Mouse (Mus musculus) heart, postnatal 0 days (tissue): ENCODE results near the gene Mul1. TPM values are rescaled to one million over a fixed set of nuclear protein-coding genes. Genes with fewer than 3 reads are reported as not detected.

Experiments
- ATAC-seq: fragments of 200-750 bp; cut with Nextera tagmentation; 2 replicates; pipeline ENCODE4 v1.8.0; 2017; ENCODE audit warnings: low read depth, moderate number of reproducible peaks, moderate library complexity; ENCODE audit not compliant: insufficient read depth
- DNase-seq: peaks from one replicate; pipeline ENCODE4 v3.0.0-alpha.2; 2016; ENCODE audit warnings: low spot score
- H3K27ac ChIP-seq: fragments of 300-500 bp; sonication (generic); 2 replicates; pipeline ENCODE4 v1.5.1; 2014; ENCODE audit warnings: low read depth, mild to moderate bottlenecking
- H3K27me3 ChIP-seq: fragments of 300-500 bp; sonication (generic); 2 replicates; pipeline ENCODE4 v1.6.1; 2014; ENCODE audit warnings: low read length, mixed read lengths; ENCODE audit not compliant: control insufficient read depth, insufficient read depth
- H3K36me3 ChIP-seq: fragments of 300-500 bp; sonication (generic); replicated peaks from 2 replicates; pipeline ENCODE4 v1.6.1; 2014; ENCODE audit warnings: low read length, mixed read lengths; ENCODE audit not compliant: control insufficient read depth, insufficient read depth
- H3K4me1 ChIP-seq: fragments of 300-500 bp; sonication (generic); 2 replicates; pipeline ENCODE4 v1.6.1; 2014; ENCODE audit warnings: antibody characterized with exemption; ENCODE audit not compliant: control insufficient read depth, insufficient read depth
- H3K4me2 ChIP-seq: fragments of 300-500 bp; sonication (generic); 2 replicates; pipeline ENCODE4 v1.6.1; 2014; ENCODE audit warnings: low read depth, mild to moderate bottlenecking, low read length, moderate library complexity
- H3K4me3 ChIP-seq: fragments of 300-500 bp; sonication (generic); 2 replicates; pipeline ENCODE4 v1.5.1; 2014; ENCODE audit warnings: low read depth, low read length
- H3K9ac ChIP-seq: fragments of 300-500 bp; sonication (generic); replicated peaks from 2 replicates; pipeline ENCODE4 v1.6.1; 2014; ENCODE audit warnings: low read depth, low read length, mixed read lengths
- H3K9me3 ChIP-seq: fragments of 300-500 bp; sonication (generic); replicated peaks from 2 replicates; pipeline ENCODE4 v1.6.1; 2016; ENCODE audit warnings: low read length; ENCODE audit not compliant: control insufficient read depth
- CTCF ChIP-seq: IDR thresholded peaks from 2 replicates; pipeline ENCODE4 v1.5.1; 2016; ENCODE audit warnings: antibody characterized with exemption, control low read depth, low read depth
- EP300 ChIP-seq: IDR thresholded peaks from 2 replicates; pipeline ENCODE4 v1.6.1; 2016; ENCODE audit warnings: antibody characterized with exemption, low read depth
- WGBS: fragments of 180-500 bp; shearing (Covaris S2); extraction: QIAGEN DNeasy Blood & Tissue Kit; methylation state at CpG from one replicate; pipeline ENCODE4 v1.1.7; 2014; 5-methylcytosine and 5-hydroxymethylcytosine counted together
- polyA plus RNA-seq: library from polyadenylated mRNA; unstranded; fragments of >200 nt; fragmentation: Nextera tagmentation; extraction: Ambion mirVana; gene quantifications from 2 replicates; pipeline ENCODE4 v1.2.1, GENCODE M21; 2015
- total RNA-seq: library from RNA; depleted of rRNA; stranded (reverse); fragments of >200 nt; gene quantifications from 2 replicates; pipeline ENCODE4 v1.2.3, GENCODE M21; 2014; ENCODE audit warnings: low replicate concordance

Mul1 gene
- total and polyA plus RNA-seq, 2 experiments from 2014 or later, result 30.0 to 40.6 TPM

- no peak overlapping the region for H3K9ac ChIP-seq
- no peak for TF ChIP-seq EP300
- TF ChIP-seq CTCF, result no peak
- DNase-seq, result no peak
- H3K4me2 ChIP-seq, result peak overlapping the region; percentile 16; the same call in 1 of the 2 replicates
- peaks cover 32% of the 10 kb centered on the region for H3K27me3 ChIP-seq
- no peaks in the 10 kb centered on the region for H3K9me3 ChIP-seq
- no peak overlapping the region for H3K27ac ChIP-seq
- H3K36me3 ChIP-seq, result no peaks in the 10 kb centered on the region
- 6% methylated on average over 7 of the region's 7 CpGs for WGBS
- no peak overlapping the region for H3K4me3 ChIP-seq
- peaks cover 17% of the 10 kb centered on the region; the same call in 1 of the 2 replicates for H3K4me1 ChIP-seq
- ATAC-seq, result no peak
These were observed 34.6 kb downstream of the Mul1 start for GRCm38 (mm10) chr4:138469080-138469479.

DNA sequence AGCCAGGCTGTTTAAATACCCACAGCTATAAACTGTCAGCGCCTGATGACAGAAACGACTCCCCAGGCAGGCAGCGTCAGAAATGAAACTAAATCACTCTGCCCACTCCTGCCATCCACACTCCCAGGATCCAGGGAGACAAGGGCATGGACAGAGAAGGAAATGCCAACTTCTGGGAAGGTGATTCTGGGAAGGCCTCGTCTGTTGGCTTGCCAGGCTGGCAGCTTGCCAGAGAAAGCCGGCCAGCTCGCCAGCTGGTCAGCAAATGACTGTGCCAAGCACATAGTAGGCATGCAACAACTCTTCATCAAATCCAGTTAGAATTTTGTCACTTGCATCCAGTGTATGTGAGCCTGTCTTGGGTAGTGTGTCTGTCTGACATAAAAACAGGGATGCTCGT lies 36.8 kb downstream of the Mul1 start:
- no peak overlapping the region for H3K27ac ChIP-seq
- no peaks in the 10 kb centered on the region for H3K9me3 ChIP-seq
- H3K27me3 ChIP-seq, result peaks cover 29% of the 10 kb centered on the region; the same call in 1 of the 2 replicates
- no peak overlapping the region for H3K9ac ChIP-seq
- peaks cover 10% of the 10 kb centered on the region; the same call in 1 of the 2 replicates for H3K4me1 ChIP-seq
- no peaks in the 10 kb centered on the region for H3K36me3 ChIP-seq
- 47% methylated on average over 7 of the region's 7 CpGs for WGBS
- ATAC-seq, result no peak
- no peak for DNase-seq
- no peak overlapping the region for H3K4me2 ChIP-seq
- TF ChIP-seq EP300 (no peak), CTCF (no peak)
- H3K4me3 ChIP-seq, result no peak overlapping the region

DNA sequence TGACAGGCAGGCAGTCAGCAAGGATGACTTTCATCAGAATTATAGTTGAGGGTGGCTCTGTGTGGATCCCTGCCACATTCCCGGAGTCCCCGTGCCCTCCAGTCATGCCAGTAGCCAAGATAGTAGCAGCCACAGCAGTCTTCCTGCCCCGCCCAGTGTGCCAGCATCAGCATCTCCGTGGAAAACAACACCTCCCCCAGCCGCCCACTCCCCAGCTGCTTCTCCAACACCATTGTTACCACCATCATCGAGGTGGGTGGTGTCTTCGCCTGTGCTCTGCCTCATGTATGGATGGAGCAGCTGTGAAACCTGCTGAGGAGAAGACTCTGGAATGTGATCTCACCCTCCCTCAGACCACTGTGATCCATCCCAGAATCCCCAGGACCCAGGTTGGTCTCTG lies 45.1 kb downstream of the Mul1 start:
- TF ChIP-seq EP300 (no peak), CTCF (no peak)
- Histone ChIP-seq H3K4me1 (no peaks in the 10 kb centered on the region), H3K9me3 (no peaks in the 10 kb centered on the region), H3K4me2 (no peak overlapping the region), H3K4me3 (no peak overlapping the region), H3K27ac (no peak overlapping the region), H3K27me3 (0 out of 2 replicates have a peak, but pooled peaks cover 9% of the 10 kb centered on the region), H3K36me3 (no peaks in the 10 kb centered on the region), H3K9ac (no peak overlapping the region)
- ATAC-seq, result no peak
- no peak for DNase-seq
- 65% methylated on average over 7 of the region's 7 CpGs for WGBS

DNA sequence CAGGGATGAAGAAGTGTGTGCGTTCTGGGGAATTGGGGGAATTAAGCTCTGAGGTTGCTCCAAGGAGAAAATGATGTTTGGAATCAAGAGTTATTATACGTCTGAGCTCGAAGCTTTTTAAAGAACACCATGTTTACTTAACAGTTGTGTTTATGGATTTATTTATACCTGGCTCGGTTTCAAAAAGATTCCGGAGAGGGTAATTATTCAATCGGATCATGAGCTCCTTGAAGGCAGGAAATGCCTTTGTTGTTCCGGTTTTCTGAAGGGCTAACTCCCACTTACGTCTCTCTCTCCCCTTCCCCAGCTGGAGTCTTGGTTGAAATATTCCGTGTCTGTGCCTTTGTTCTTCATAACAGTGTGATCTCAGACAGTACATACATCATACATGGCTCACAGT lies 46.5 kb downstream of the Mul1 start:
- Histone ChIP-seq H3K4me3 (no peak overlapping the region), H3K9me3 (no peaks in the 10 kb centered on the region), H3K4me1 (no peaks in the 10 kb centered on the region), H3K9ac (no peak overlapping the region), H3K36me3 (no peaks in the 10 kb centered on the region), H3K4me2 (no peak overlapping the region), H3K27ac (no peak overlapping the region), H3K27me3 (0 out of 2 replicates have a peak, but pooled peaks cover 2% of the 10 kb centered on the region)
- no peak for DNase-seq
- no peak for TF ChIP-seq EP300
- ATAC-seq, result no peak
- WGBS, result 37% methylated on average over 9 of the region's 9 CpGs

GRCm38 (mm10) chr4:138482721-138483120 lies 48.2 kb downstream of the Mul1 start:
- Histone ChIP-seq H3K9ac (no peak overlapping the region), H3K36me3 (no peaks in the 10 kb centered on the region), H3K27me3 (no peaks in the 10 kb centered on the region), H3K9me3 (no peaks in the 10 kb centered on the region), H3K4me3 (no peak overlapping the region), H3K4me1 (no peaks in the 10 kb centered on the region), H3K4me2 (no peak overlapping the region), H3K27ac (no peak overlapping the region)
- 51% methylated on average over 8 of the region's 8 CpGs for WGBS
- DNase-seq, result no peak
- TF ChIP-seq EP300 (no peak), CTCF (no peak)
- no peak for ATAC-seq

GRCm38 (mm10) chr4:138488241-138488640 lies 53.8 kb downstream of the Mul1 start:
- 69% methylated on average over 8 of the region's 8 CpGs for WGBS
- no peaks in the 10 kb centered on the region for H3K4me1 ChIP-seq
- H3K27me3 ChIP-seq, result no peaks in the 10 kb centered on the region
- H3K4me3 ChIP-seq, result no peak overlapping the region
- TF ChIP-seq CTCF (no peak), EP300 (no peak)
- no peak overlapping the region for H3K9ac ChIP-seq
- DNase-seq (no peak), ATAC-seq (no peak)
- no peak overlapping the region for H3K27ac ChIP-seq
- no peaks in the 10 kb centered on the region for H3K36me3 ChIP-seq
- no peak overlapping the region for H3K4me2 ChIP-seq
- no peaks in the 10 kb centered on the region for H3K9me3 ChIP-seq
